Mouse (Mus musculus): Measurements from ENCODE around the gene Slc35g1.

Slc35g1 gene

DNA sequence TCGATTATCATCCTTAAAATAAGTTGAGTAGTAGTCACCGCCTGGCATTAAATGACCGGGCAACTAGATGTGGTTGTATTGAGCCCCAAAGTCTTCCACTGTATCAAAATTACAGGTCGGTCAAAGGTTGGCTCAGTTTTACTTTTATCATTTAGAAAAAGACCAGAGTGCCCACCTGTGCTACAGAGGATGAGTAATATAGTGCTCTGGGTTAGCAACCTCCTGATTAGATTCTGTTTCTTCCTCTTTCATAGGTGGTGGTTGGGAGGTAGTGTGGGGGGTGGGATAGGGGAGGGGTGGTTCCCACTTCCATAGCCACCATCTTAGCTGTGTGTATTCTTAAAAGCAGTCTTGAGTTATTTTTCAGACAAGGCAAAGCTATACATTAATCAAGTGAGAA, 7.9 kb upstream of the Slc35g1 start:
- DNase-seq (ENCODE audit: low spot score in 2 of 2), result no peak

DNA sequence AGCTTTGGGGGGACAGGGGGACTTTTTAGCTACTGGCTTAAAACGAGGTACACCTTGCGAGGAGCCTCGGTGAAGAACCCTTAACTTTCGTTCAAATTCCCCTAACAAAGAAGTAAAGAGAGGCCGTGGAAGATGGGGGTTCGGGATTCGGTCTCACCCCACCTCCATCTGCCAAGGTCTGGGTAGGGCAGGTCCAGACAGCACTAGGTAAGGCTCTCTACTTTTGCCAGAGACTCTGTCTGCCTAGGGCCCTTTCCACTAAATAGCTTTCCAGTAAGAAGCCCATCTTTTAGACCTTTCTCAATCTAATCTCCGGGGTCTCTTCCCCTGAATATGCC, 822 bp downstream of the Slc35g1 start:
- DNase-seq (ENCODE audit: low spot score in 2 of 2), result no peak

- no peak for DNase-seq (ENCODE audit: low spot score in 2 of 2)
Measured at GRCm38 (mm10) chr19:38397004-38397403, 1.2 kb downstream of the Slc35g1 start.

DNA sequence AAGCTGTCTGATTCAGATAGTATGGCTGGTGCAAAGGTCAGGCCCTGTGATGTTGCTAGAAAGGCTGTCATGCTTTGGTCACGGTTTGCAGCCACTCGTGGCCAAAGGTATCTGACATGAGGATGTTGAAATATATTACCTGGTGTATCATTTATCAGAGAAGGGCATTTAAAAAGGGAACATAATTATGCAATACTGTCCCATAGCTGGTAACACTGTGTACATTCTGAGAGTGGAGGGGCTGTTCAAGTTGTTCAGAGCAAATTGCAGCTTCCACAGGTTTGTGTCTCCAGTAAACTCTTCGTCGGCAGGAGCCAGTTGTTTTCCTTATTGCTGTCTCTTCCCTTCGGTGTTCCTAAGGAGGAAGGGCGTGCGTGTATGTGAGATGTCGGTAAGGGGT, 3.2 kb downstream of the Slc35g1 start:
- no peak for DNase-seq (ENCODE audit: low spot score in 2 of 2)

DNA sequence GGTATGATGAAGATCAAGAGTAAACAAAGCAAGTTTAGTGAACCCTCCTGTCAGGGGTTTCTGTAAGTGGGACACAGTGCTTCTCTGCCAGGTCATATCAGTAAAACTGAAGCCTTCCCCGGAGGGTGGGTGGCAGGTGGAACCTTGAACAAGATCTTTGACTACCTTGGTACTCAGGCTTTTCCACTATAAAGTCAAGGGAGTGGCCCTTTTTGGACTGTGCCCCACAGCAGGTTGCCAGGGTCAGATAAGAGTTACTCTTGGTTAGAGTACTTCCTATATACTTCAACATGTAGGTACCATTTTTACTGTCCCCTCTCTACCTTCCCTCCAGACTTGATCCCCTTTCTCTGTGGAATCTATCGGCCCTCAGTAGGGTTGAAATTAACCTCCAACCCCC, 5.1 kb downstream of the Slc35g1 start:
- DNase-seq (ENCODE audit: low spot score in 2 of 2), result no peak

GRCm38 (mm10) chr19:38401416-38401815, 5.6 kb downstream of the Slc35g1 start:
- DNase-seq (ENCODE audit: low spot score in 2 of 2), result no peak

- DNase-seq (ENCODE audit: low spot score in 2 of 2), result no peak
Measured at GRCm38 (mm10) chr19:38410357-38411056, 14.7 kb downstream of the Slc35g1 start.

- DNase-seq (ENCODE audit: low spot score in 2 of 2), result no peak
Measured at GRCm38 (mm10) chr19:38413861-38414260, 18.1 kb downstream of the Slc35g1 start.

DNA sequence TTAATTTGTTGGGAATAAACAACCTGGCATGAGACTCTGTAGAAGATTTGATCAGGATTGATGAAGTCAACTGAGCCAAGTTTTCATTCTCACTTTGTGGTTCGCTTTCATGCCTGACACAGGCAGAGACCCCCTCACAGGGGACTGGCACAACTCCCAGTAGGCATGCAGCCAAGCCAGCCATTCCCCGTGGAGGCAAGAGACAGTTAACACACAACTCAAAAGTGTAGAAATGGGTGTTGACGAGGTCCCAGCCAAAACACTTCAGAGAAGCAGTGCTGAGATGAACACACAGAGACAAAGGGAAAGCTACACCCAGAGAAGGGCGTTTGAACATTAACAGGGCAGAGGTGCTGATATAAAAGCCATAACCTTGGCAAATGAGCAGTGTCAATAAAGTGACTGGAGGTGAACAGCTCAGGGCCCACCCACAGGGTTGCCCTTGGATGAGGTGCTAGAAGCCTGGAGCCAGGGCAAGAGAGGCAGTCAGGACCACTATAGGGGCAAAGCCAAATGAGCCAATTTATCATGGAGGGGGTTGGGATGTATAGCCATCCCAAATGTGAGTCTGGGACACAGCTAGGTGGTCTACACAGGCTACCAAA, 23.1 kb downstream of the Slc35g1 start:
- DNase-seq (ENCODE audit: low spot score in 2 of 2), result no peak

DNA sequence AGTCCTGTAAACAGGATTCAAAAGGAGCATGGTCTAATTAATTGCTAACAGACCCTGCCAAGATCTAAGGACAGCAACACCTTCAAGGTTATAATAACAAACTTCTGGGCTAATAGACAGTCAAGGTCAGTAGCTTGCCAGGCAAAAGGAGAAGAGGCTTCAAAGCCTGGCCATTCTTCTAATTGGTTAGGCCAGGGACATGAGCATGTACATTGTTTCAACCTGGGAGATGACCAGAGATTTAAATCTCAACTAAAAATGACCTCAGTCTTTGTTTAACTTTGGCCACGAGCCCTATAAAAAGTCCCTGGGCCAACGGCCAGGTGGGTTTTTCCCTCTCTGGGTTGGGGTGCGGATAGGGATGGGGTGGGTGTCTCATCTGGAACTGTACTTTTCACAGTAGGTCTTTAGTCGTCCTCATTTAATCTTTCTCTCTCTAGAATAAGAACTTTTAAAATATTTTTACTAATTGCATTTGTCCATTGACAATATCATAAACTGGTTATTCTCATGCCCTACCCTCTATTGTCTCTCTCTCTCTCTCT, 25.0 kb downstream of the Slc35g1 start:
- DNase-seq (ENCODE audit: low spot score in 2 of 2), result no peak

GRCm38 (mm10) chr19:38421436-38421835, 25.7 kb downstream of the Slc35g1 start:
- no peak for DNase-seq (ENCODE audit: low spot score in 2 of 2)

DNA sequence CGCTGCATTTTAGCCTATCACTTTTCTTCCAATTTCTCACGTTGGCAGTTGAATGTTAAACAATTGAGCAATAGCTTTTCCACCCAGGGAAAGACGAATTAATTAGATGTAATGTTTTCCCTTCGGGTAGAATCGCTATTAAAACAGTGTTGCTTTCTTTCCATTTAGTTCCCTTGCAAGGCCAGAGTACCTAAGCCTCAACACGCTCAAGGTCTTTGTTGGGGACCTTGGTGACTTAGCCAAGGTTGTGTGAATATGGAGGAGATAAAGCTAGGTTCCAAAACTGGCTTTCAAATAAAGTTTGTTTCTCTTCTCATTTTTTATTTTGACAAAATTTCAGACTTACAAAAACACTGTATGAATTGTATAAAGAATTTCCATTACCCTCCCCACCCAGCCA, 27.1 kb downstream of the Slc35g1 start:
- DNase-seq (ENCODE audit: low spot score in 2 of 2), result no peak

DNA sequence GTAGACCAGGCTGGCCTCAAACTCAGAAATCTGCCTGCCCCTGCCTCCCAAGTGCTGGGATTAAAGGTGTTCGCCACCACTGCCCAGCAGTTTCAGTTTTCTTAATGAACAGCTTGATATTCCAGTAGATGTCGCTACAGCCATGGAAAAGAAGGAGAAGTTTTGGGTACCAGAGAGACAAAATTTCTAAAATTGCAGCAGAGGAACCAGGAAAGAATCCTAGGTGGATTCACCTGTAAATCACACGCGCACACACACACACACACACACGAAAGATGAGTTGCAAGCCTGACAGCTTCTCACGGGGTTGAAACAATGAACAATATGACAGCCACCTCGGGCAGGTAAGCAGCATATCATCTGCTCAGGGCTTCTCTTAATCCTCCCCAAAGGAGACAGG, 28.1 kb downstream of the Slc35g1 start:
- peak in 1 of 2 experiments; percentile 24 for DNase-seq (ENCODE audit: low spot score in 2 of 2)

GRCm38 (mm10) chr19:38424581-38424980, 28.8 kb downstream of the Slc35g1 start:
- no peak for DNase-seq (ENCODE audit: low spot score in 2 of 2)

DNA sequence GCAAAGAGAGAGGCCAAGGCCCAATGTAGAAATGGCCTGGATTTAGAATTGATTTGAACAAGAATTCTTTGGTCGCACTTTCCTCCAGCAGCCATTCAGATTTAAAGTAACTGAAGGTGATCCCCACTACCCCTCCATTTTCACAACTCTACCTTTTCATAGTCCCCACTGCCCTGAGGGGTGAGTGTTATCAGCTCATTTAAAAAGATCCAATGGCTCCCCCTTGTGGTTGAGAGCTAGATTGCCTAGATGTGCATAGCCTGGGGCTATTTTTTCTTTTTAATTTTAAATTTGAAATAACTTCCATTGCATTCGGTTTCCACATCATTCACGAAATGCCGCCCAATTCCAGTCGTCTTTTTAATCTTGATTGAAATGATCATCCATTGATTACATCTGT, 33.5 kb downstream of the Slc35g1 start:
- DNase-seq (ENCODE audit: low spot score in 2 of 2), result peak in 1 of 2 experiments; percentile 15

DNA sequence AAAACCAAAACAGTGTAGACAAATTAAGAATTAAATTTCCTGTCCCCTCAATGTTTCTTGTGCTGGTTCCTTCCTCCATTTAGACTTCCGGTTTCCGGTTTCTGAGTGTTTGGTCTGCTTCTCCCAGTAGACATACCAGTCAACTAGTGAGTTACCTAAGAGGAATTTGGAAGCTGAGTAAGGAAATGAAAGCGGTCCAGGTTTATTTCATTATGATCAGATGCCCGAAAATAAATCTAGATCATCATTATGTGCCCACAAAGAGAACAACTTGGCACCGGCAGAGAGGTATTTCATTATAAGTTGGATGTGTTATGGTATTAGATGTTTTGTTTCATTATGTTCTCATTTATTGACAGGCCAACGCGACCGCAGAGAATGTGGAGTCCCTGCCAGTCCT, 34.7 kb downstream of the Slc35g1 start:
- DNase-seq (ENCODE audit: low spot score in 2 of 2), result no peak

- DNase-seq (ENCODE audit: low spot score in 2 of 2), result no peak
Measured at GRCm38 (mm10) chr19:38431326-38431725, 35.5 kb downstream of the Slc35g1 start.

DNA sequence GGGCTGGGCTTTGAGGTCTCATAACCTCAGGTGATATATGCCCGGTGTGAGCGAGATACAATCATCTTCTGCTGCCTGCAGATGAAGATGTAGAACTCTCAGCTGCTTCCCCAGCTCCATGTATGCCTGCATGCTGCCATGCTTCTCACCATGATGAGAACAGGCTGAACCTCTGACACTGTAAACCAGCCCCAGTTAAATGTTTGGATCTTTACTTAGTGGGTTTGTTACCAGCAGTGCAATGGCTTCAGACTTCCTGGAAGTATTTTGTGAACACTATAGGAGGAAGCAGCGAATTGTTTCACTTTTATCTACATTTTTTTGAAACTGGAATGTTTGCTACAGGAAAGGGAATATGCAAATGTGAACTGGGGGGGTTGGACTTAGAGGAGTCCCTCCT, 36.2 kb downstream of the Slc35g1 start:
- no peak for DNase-seq (ENCODE audit: low spot score in 2 of 2)

DNA sequence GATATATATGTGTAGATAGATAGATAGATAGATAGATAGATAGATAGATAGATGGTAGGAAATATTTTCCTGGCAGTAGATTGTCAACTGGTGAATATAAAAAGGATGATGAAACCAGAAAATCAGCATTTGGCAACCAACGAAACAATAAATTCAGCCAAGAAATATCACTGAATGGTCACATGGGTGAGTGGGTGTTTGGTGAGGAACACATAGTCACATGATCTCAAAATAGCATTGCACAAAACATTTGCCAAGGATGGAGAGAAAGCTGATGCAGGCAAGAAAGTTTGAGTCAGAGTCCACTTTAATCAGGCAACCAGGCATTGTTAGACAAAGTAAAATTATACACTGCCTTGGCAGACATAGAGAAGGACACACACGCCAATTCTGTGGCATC, 37.6 kb downstream of the Slc35g1 start:
- peak in 1 of 2 experiments; percentile 10 for DNase-seq (ENCODE audit: low spot score in 2 of 2)

- DNase-seq (ENCODE audit: low spot score in 2 of 2), result peak in 1 of 2 experiments; percentile 11
Measured at GRCm38 (mm10) chr19:38435221-38435620, 39.4 kb downstream of the Slc35g1 start.

- no peak for DNase-seq (ENCODE audit: low spot score in 2 of 2)
Measured at GRCm38 (mm10) chr19:38441860-38442259, 46.1 kb downstream of the Slc35g1 start.

DNA sequence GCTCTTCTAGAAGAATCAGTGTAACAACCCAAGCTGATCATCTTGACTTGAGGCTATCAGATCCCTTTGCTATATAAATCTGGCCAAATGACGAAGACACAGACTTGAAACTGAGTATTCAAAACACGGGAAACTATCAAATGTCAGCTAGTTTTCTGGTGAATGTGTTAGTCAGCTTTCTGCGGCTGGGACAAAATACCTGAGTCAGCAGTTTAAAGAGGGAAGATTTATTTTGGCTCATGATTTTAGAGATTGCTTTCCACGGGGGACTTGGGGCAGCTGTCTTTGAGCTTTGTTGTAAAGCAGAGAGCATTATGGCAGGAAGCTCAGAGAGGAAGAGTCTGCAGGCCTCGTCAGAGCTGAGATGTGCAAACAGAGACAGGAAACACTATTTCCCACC, 50.0 kb downstream of the Slc35g1 start:
- DNase-seq (ENCODE audit: low spot score in 2 of 2), result no peak
